Mouse (Mus musculus) lung, postnatal 0 days (tissue): ENCODE data around the gene Aasdh. TPM values are rescaled to one million over a fixed set of nuclear protein-coding genes. Genes with fewer than 3 reads are reported as not detected.

ENCODE experiments used
- ATAC-seq: fragments of 200-750 bp; cut with Nextera tagmentation; 2 replicates; pipeline ENCODE4 v1.8.0; 2017; ENCODE audit warnings: moderate library complexity
- DNase-seq: peaks from one replicate; pipeline ENCODE4 v3.0.0-alpha.2; 2016; ENCODE audit warnings: low spot score
- H3K27ac ChIP-seq: fragments of 300-500 bp; sonication (generic); 2 replicates; pipeline ENCODE4 v1.5.1; 2014; ENCODE audit warnings: antibody characterized with exemption, mild to moderate bottlenecking, low read length, mixed read lengths
- H3K27me3 ChIP-seq: fragments of 300-500 bp; sonication (generic); replicated peaks from 2 replicates; pipeline ENCODE4 v1.6.1; 2014; ENCODE audit warnings: low read length, mixed read lengths; ENCODE audit not compliant: insufficient read depth
- H3K36me3 ChIP-seq: fragments of 300-500 bp; sonication (generic); 2 replicates; pipeline ENCODE4 v1.6.1; 2014; ENCODE audit warnings: low read length, mixed read lengths; ENCODE audit not compliant: insufficient read depth
- H3K4me1 ChIP-seq: fragments of 300-500 bp; sonication (generic); 2 replicates; pipeline ENCODE4 v1.6.1; 2014; ENCODE audit warnings: antibody characterized with exemption, low read depth, low read length, mixed read lengths; ENCODE audit not compliant: insufficient read depth
- H3K4me2 ChIP-seq: fragments of 300-500 bp; sonication (generic); replicated peaks from 2 replicates; pipeline ENCODE4 v1.6.1; 2014; ENCODE audit warnings: low read depth, mild to moderate bottlenecking, low read length, moderate library complexity, mixed read lengths
- H3K4me3 ChIP-seq: fragments of 300-500 bp; sonication (generic); 2 replicates; pipeline ENCODE4 v1.5.1; 2014; ENCODE audit warnings: low read depth, low read length
- H3K9ac ChIP-seq: fragments of 300-500 bp; sonication (generic); replicated peaks from 2 replicates; pipeline ENCODE4 v1.6.1; 2014; ENCODE audit warnings: low read depth, mild to moderate bottlenecking
- H3K9me3 ChIP-seq: fragments of 300-500 bp; sonication (generic); 2 replicates; pipeline ENCODE4 v1.6.1; 2016; ENCODE audit warnings: low read length, mixed read lengths
- CTCF ChIP-seq: IDR thresholded peaks from 2 replicates; pipeline ENCODE4 v1.5.1; 2016; ENCODE audit warnings: antibody characterized with exemption, mild to moderate bottlenecking
- EP300 ChIP-seq: IDR thresholded peaks from 2 replicates; pipeline ENCODE4 v1.6.1; 2016; ENCODE audit warnings: antibody characterized with exemption, mild to moderate bottlenecking, control low read depth
- WGBS: fragments of 180-500 bp; shearing (Covaris S2); extraction: QIAGEN DNeasy Blood & Tissue Kit; methylation state at CpG from one replicate; pipeline ENCODE4 v1.1.7; 2014; 5-methylcytosine and 5-hydroxymethylcytosine counted together
- polyA plus RNA-seq: library from polyadenylated mRNA; unstranded; fragments of >200 nt; fragmentation: Nextera tagmentation; extraction: Ambion mirVana; gene quantifications from 2 replicates; pipeline ENCODE4 v1.2.1, GENCODE M21; 2015

Gene Aasdh
- polyA plus RNA-seq, 1 experiment from 2014 or later: 7.2 TPM

- DNase-seq (peak; percentile 87), ATAC-seq (peak; percentile 97)
- no peak for TF ChIP-seq EP300
- TF ChIP-seq CTCF: no peak
- WGBS: 33% methylated on average over 16 of the region's 16 CpGs
- H3K9me3 ChIP-seq: no peaks in the 10 kb centered on the region
- H3K9ac ChIP-seq: no peak overlapping the region
- no peaks in the 10 kb centered on the region for H3K4me1 ChIP-seq
- peak overlapping the region; percentile 50 for H3K4me2 ChIP-seq
- H3K27me3 ChIP-seq: no peaks in the 10 kb centered on the region
- no peak overlapping the region; the same call in 1 of the 2 replicates for H3K27ac ChIP-seq
- peak overlapping the region; percentile 28 for H3K4me3 ChIP-seq
- H3K36me3 ChIP-seq: no peaks in the 10 kb centered on the region
These were observed 36.5 kb downstream of the Aasdh start for GRCm38 (mm10) chr5:76868693-76869286.

- no peak overlapping the region for H3K9ac ChIP-seq
- H3K4me2 ChIP-seq: no peak overlapping the region
These were observed 38.5 kb downstream of the Aasdh start for GRCm38 (mm10) chr5:76866819-76867218.

GRCm38 (mm10) chr5:76858444-76858843 lies 46.9 kb downstream of the Aasdh start:
- Histone ChIP-seq H3K9ac (no peak overlapping the region), H3K36me3 (no peaks in the 10 kb centered on the region), H3K27ac (no peak overlapping the region), H3K4me2 (no peak overlapping the region), H3K4me1 (no peaks in the 10 kb centered on the region), H3K9me3 (no peaks in the 10 kb centered on the region), H3K4me3 (no peak overlapping the region), H3K27me3 (peaks cover 20% of the 10 kb centered on the region)
- TF ChIP-seq EP300: no peak
- TF ChIP-seq CTCF: no peak
- WGBS: 78% methylated on average over 13 of the region's 13 CpGs
- DNase-seq (no peak), ATAC-seq (no peak)

More at GRCm38 (mm10) chr5:76866819-76867218, 38.5 kb downstream of the Aasdh start:
- H3K4me1 ChIP-seq: no peaks in the 10 kb centered on the region
- H3K27me3 ChIP-seq: no peaks in the 10 kb centered on the region
- TF ChIP-seq EP300 (no peak), CTCF (no peak)
- H3K36me3 ChIP-seq: no peaks in the 10 kb centered on the region
- H3K9me3 ChIP-seq: no peaks in the 10 kb centered on the region
- ATAC-seq (no peak), DNase-seq (no peak)
- WGBS: 69% methylated on average over 8 of the region's 8 CpGs
- no peak overlapping the region for H3K4me3 ChIP-seq
- H3K27ac ChIP-seq: no peak overlapping the region

GRCm38 (mm10) chr5:76857103-76858015 lies 48.0 kb downstream of the Aasdh start:
- H3K9ac ChIP-seq: no peak overlapping the region
- H3K27me3 ChIP-seq: peaks cover 20% of the 10 kb centered on the region
- peak overlapping the region; percentile 34 for H3K4me3 ChIP-seq
- H3K4me1 ChIP-seq: no peaks in the 10 kb centered on the region
- no peaks in the 10 kb centered on the region for H3K9me3 ChIP-seq
- DNase-seq (no peak), ATAC-seq (no peak; the same call in 1 of the 2 replicates)
- 29% methylated on average over 60 of the region's 62 CpGs for WGBS
- H3K36me3 ChIP-seq: no peaks in the 10 kb centered on the region
- TF ChIP-seq EP300 (no peak), CTCF (no peak)
- no peak overlapping the region for H3K27ac ChIP-seq
- peak overlapping the region; percentile 59 for H3K4me2 ChIP-seq

GRCm38 (mm10) chr5:76855829-76856600 lies 49.3 kb downstream of the Aasdh start:
- DNase-seq (no peak), ATAC-seq (no peak)
- TF ChIP-seq EP300 (no peak), CTCF (no peak)
- Histone ChIP-seq H3K9ac (no peak overlapping the region), H3K27me3 (peaks cover 20% of the 10 kb centered on the region), H3K27ac (no peak overlapping the region), H3K36me3 (no peaks in the 10 kb centered on the region), H3K4me3 (peak overlapping the region; percentile 34; the same call in 1 of the 2 replicates), H3K4me1 (no peaks in the 10 kb centered on the region), H3K4me2 (peak overlapping the region; percentile 59), H3K9me3 (no peaks in the 10 kb centered on the region)
- 34% methylated on average over 25 of the region's 25 CpGs for WGBS

- no peaks in the 10 kb centered on the region for H3K4me1 ChIP-seq
- 11% methylated on average over 10 of the region's 10 CpGs for WGBS
- DNase-seq (peak; percentile 85), ATAC-seq (peak; percentile 89)
- TF ChIP-seq EP300: no peak
- peak; percentile 97 for TF ChIP-seq CTCF
- H3K36me3 ChIP-seq: no peaks in the 10 kb centered on the region
- H3K27me3 ChIP-seq: peaks cover 20% of the 10 kb centered on the region
- no peak overlapping the region for H3K4me2 ChIP-seq
- no peak overlapping the region for H3K27ac ChIP-seq
- H3K9me3 ChIP-seq: no peaks in the 10 kb centered on the region
- no peak overlapping the region for H3K9ac ChIP-seq
- H3K4me3 ChIP-seq: no peak overlapping the region
These were observed 51.8 kb downstream of the Aasdh start for GRCm38 (mm10) chr5:76853549-76853948.
